Mouse (Mus musculus) cerebellum, postnatal 10 days (tissue): ENCODE results near the gene Gm10959.
"Not testable (repeated sequence)": the region's sequence is repeated elsewhere in the genome, so short reads cannot be mapped to it uniquely, and the experiment has no call there.

Experiments
- DNase-seq, 2 experiments: peaks; one replicate each; pipeline ENCODE4 v3.0.0; 2021; ENCODE audit warnings: mixed read lengths in 2 of 2

The Gm10959 gene

DNA sequence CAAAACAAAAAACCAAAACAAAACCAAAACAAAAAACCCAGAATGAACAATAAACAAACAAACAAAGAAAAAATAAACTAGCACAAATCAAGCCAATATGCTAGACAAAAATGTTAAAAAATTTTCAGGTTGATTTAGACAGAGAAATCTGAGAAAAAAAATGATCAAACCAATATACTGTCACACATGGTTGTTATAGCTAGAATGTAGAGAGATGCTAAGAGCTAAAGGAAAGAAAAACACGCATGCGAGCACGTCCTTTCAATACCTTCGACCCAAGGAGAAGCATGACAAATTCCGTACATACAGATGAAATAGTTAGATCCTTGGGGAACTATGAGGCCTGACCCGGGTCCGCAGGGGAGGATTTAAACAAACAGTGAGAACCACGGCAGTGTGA is at the start of gene Gm10959:
TSS of gene Gm10959 (minus strand) at position 101 of the 400 bp plus-strand sequence.
- no peak for DNase-seq

DNA sequence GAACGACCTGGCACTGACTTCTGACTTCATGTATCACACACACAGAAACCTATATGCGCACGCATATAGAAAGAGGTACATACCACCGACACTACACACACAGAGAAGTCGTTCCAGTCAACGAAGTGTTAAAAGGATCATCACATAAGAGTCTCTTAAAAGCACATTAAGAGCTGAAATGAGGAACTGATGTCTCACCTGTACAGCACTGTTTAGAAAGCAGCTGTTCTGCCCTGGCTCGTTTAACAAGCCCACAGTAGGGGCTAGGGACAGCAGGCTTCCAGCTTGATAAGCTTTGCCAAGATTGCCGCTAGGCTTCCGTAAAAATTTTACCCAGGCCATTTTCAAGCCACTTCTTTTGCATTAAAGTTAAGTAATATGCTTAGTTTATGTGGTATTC is 49.2 kb upstream of the Gm10959 start:
- no peak for DNase-seq

GRCm38 (mm10) chr3:122964301-122964700 is 45.1 kb upstream of the Gm10959 start:
- DNase-seq: no peak

DNA sequence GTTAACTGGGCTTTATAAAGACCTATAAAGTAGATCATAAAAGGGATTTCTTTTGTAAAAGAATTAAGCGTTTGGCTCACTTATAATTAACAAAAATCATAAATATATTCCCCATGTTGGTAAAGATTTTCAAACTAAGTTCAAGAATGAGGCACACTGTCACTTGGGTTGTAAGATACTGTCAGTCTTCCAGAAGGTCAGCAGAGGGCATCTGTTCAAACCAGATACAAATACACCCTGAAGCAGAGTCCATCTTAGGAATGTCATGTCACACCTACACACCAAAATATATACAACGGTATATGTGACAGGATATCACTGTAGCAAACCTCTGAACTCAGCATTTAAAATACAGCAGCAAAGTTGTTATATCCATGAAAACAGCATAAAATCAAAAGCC is 31.0 kb upstream of the Gm10959 start:
- DNase-seq: no peak

- no peak for DNase-seq
Measured at GRCm38 (mm10) chr3:122943387-122943890, 24.3 kb upstream of the Gm10959 start.

DNA sequence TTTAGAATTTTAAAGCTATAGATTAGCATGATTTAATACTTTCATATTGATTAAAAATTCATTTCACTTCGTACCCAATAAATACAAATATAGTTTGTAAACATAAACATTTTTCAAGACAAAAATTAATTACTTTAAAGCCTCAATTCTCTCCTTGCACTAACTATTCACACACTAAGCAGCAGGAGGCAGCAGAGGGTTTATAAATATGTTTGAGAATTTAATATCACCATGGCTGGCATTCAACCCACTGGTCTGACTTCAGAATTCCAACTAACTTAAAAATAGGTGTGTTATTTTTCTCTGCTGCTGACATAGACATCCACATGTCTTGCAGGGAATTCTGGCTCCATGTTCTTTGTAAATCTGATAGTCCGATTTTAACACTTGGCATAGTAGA is 20.1 kb upstream of the Gm10959 start:
- DNase-seq: peak; percentile 60 to 67

- DNase-seq: not testable (repeated sequence)
Measured at GRCm38 (mm10) chr3:122937176-122937575, 18.0 kb upstream of the Gm10959 start.

GRCm38 (mm10) chr3:122932466-122932865 is 13.3 kb upstream of the Gm10959 start:
- no peak for DNase-seq

DNA sequence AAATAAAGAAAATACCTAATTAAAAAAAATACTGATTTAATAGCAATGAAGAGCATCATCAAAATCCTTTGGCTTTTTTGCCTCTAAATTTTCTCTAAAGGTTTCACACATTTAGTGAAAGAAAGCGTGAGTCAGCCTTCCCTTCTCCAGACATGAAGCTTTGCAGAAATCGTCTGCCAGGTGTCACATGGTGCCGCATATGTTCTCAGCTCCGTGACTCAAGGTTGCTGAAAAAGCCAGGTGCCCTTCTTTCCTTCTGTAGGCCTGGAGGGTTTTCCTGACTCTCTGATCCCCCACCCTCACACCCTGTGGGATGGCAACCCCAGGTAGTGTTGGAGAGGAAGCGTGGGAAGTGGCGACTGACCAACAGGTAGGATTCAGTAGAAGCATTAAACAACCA is 10.6 kb upstream of the Gm10959 start:
- peak; percentile 5 to 7 for DNase-seq

- peak; percentile 98 to 99 for DNase-seq
Measured at GRCm38 (mm10) chr3:122924009-122924914, 5.1 kb upstream of the Gm10959 start, which contains the start of gene 1810037I17Rik. TSS of gene 1810037I17Rik (plus strand) at chr3:122924203.

- peak in 1 of 2 experiments; percentile 5 for DNase-seq
Measured at GRCm38 (mm10) chr3:122923147-122923546, 4.0 kb upstream of the Gm10959 start.

GRCm38 (mm10) chr3:122921676-122922527 is 2.7 kb upstream of the Gm10959 start:
- DNase-seq: no peak

GRCm38 (mm10) chr3:122920572-122921435 is 1.6 kb upstream of the Gm10959 start:
- no peak for DNase-seq

GRCm38 (mm10) chr3:122918672-122919071 is 488 bp downstream of the Gm10959 start:
- no peak for DNase-seq

DNA sequence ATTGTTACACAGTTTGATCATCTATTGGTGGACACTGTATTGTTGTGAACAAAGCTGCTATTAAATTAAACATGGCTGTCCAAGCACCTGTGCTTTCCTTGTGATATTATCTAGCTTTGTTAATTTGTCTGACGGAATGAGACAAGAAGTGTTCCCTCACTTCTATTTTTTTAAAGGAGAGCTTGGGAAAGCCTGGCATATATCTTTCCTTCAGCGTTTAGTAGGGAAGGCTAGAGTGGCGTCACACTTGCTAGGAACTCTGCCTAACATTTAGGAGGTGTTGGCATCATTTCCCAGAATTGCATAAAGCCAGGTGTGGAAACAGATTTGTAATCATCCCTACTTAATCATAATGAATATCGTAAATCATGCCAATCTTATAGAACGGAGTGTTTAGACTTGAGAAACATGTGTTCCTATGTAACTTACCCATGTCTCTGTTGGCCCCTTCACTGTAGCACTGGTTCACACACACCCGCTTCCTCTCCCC is 2.9 kb downstream of the Gm10959 start:
- DNase-seq: no peak

DNA sequence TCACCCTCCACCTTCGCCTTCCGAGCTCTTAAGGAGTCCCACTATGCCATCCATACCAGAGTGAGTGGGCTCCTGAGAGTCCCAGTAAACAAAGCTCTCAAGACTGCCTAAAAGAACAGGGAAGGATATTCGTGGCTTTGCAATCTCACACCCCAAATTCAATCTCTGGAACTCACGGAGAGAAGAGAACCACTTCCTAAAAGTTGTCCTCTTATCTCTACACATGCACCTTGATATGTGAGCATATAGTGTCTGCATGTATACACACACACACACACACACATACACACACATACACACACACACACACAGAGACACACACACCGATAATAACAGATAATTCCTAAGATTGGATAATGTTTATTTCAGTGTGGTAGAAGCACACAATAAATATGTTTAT is 3.7 kb downstream of the Gm10959 start:
- no peak for DNase-seq

GRCm38 (mm10) chr3:122907841-122908240 is 11.3 kb downstream of the Gm10959 start:
- no peak for DNase-seq

- DNase-seq: peak; percentile 76 to 84
Measured at GRCm38 (mm10) chr3:122903746-122904433, 15.3 kb downstream of the Gm10959 start.

GRCm38 (mm10) chr3:122898254-122898653 is 20.9 kb downstream of the Gm10959 start:
- DNase-seq: no peak

DNA sequence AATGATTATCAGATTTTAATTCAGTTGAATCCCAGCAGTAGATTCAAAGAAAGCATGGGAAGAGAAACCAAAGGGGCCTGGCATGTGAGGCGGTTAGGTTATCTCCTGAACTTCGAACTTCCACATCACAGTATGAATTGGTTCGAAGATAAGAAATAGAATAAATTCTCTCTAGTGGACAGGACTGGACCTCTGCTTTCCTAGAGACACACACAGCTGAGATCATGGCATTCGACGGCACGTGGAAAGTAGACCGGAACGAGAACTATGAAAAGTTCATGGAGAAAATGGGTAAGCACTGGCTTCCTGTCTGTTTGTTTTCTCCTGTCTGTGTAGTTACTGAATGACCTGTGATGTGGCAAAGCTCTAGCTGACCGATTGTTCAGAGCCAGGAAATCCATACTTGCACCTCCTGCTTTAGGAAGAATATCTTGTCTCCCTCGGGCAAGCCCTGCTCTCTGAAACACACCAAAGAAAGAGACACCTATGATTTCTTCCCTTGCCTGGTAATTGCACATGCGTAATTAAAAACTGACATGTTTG is 23.9 kb downstream of the Gm10959 start:
- DNase-seq: no peak

- no peak for DNase-seq
Measured at GRCm38 (mm10) chr3:122894772-122895171, 24.4 kb downstream of the Gm10959 start, which contains the start of gene Fabp2. TSS of gene Fabp2 (plus strand) at chr3:122895072.
